Mouse (Mus musculus) embryonic facial prominence, embryonic 14.5 days (tissue): ENCODE data around the gene Slc24a3. TPM values are rescaled to one million over a fixed set of nuclear protein-coding genes. Genes with fewer than 3 reads are reported as not detected.

ENCODE experiments used
- ATAC-seq: fragments of 200-750 bp; cut with Nextera tagmentation; 2 replicates; pipeline ENCODE4 v1.8.0; 2017; ENCODE audit warnings: low read depth, moderate number of reproducible peaks, moderate TSS enrichment
- DNase-seq: peaks from one replicate; pipeline ENCODE4 v3.0.0-alpha.2; 2015; ENCODE audit warnings: low spot score
- H3K27ac ChIP-seq: fragments of 300-500 bp; sonication (generic); replicated peaks from 2 replicates; pipeline ENCODE4 v1.5.1; 2014; ENCODE audit warnings: low read depth, mild to moderate bottlenecking, low read length, moderate library complexity
- H3K27me3 ChIP-seq: fragments of 300-500 bp; sonication (generic); replicated peaks from 2 replicates; pipeline ENCODE4 v1.6.1; 2014; ENCODE audit warnings: low read length; ENCODE audit not compliant: control insufficient read depth, insufficient read depth
- H3K36me3 ChIP-seq: fragments of 300-500 bp; sonication (generic); 2 replicates; pipeline ENCODE4 v1.6.1; 2014; ENCODE audit warnings: low read length, mixed read lengths; ENCODE audit not compliant: control insufficient read depth, insufficient read depth
- H3K4me1 ChIP-seq: fragments of 300-500 bp; sonication (generic); 2 replicates; pipeline ENCODE4 v1.6.1; 2014; ENCODE audit warnings: antibody characterized with exemption, low read length; ENCODE audit not compliant: control insufficient read depth, insufficient read depth
- H3K4me2 ChIP-seq: fragments of 300-500 bp; sonication (generic); 2 replicates; pipeline ENCODE4 v1.6.1; 2014; ENCODE audit warnings: low read depth, mild to moderate bottlenecking, low read length, moderate library complexity, mixed read lengths
- H3K4me3 ChIP-seq: fragments of 300-500 bp; sonication (generic); 2 replicates; pipeline ENCODE4 v1.5.1; 2014; ENCODE audit warnings: low read depth, mild to moderate bottlenecking, low read length
- H3K9ac ChIP-seq: fragments of 300-500 bp; sonication (generic); 2 replicates; pipeline ENCODE4 v1.6.1; 2014; ENCODE audit warnings: low read depth, mild to moderate bottlenecking, low read length, moderate library complexity, mixed read lengths
- H3K9me3 ChIP-seq: fragments of 300-500 bp; sonication (generic); 2 replicates; pipeline ENCODE4 v1.6.1; 2016; ENCODE audit warnings: low read length; ENCODE audit not compliant: control insufficient read depth
- WGBS: fragments of 180-500 bp; shearing (Covaris S2); extraction: QIAGEN DNeasy Blood & Tissue Kit; methylation state at CpG from one replicate; pipeline ENCODE4 v1.1.7; 2014; 5-methylcytosine and 5-hydroxymethylcytosine counted together
- polyA plus RNA-seq: library from polyadenylated mRNA; unstranded; fragments of >200 nt; fragmentation: Nextera tagmentation; extraction: Ambion mirVana; gene quantifications from 2 replicates; pipeline ENCODE4 v1.2.1, GENCODE M21; 2014

Gene Slc24a3
- polyA plus RNA-seq, 1 experiment from 2014 or later = 6.4 TPM

DNA sequence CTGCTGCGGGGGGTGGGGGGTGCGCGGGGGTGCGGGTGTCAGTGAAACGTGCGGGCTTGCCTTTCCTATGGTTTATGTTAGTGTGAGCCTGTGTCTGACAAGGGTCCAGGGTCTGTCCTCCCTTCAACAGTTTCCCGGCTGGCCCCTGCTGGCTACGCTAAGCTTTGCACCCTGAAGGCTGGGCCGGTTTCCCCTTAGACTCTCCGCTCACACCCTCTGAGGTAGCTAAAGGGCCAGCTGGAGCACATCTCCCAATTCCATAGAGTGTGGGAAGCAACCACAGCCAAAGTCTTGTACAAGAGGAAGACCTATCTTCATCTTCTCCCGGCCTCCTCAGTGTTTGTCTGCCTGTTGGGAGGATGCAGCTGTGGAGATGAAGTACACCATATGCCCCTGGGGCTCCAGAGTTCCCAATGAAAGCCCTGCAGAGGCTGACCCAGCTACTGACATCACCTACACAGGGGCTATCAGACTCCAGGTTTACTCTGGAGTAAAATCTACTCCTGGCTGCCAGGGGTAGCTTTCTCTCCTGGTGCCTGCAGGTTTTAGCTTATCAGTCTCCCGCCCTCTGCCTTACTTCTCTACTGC lies 487.9 kb downstream of the Slc24a3 start:
- Histone ChIP-seq H3K36me3 (no peaks in the 10 kb centered on the region), H3K27me3 (no peaks in the 10 kb centered on the region), H3K27ac (no peak overlapping the region), H3K4me2 (no peak overlapping the region), H3K4me3 (no peak overlapping the region), H3K9me3 (no peaks in the 10 kb centered on the region), H3K9ac (no peak overlapping the region), H3K4me1 (no peaks in the 10 kb centered on the region)
- no peak for DNase-seq
- ATAC-seq = 0 out of 2 replicates have a peak, but pooled peaks have one; percentile 53
- 37% methylated on average over 12 of the region's 12 CpGs for WGBS

DNA sequence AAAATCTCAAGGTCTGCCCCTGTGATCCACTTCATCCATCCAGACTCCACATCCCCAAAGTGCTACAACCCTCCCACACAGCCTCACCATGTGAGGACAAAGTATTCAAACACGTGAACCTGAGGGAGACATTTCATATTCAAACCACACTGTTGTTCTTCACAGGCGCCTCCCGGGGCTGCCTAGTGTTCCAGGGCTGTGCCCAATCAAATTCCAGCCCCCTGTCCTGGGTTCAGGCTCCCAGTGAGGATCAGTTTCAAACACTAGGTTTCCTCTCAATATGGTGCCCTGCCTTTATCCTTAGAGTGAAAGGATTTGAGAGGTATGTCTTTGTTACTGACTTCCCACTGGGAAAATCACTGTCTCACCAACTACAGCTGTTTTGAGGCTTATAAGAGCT lies 488.6 kb downstream of the Slc24a3 start:
- H3K4me2 ChIP-seq = no peak overlapping the region
- H3K36me3 ChIP-seq = no peaks in the 10 kb centered on the region
- ATAC-seq (no peak), DNase-seq (no peak)
- no peaks in the 10 kb centered on the region for H3K9me3 ChIP-seq
- H3K27me3 ChIP-seq = no peaks in the 10 kb centered on the region
- WGBS = 50% methylated on average over 3 of the region's 3 CpGs
- H3K27ac ChIP-seq = no peak overlapping the region
- no peaks in the 10 kb centered on the region for H3K4me1 ChIP-seq
- H3K4me3 ChIP-seq = no peak overlapping the region
- no peak overlapping the region for H3K9ac ChIP-seq

DNA sequence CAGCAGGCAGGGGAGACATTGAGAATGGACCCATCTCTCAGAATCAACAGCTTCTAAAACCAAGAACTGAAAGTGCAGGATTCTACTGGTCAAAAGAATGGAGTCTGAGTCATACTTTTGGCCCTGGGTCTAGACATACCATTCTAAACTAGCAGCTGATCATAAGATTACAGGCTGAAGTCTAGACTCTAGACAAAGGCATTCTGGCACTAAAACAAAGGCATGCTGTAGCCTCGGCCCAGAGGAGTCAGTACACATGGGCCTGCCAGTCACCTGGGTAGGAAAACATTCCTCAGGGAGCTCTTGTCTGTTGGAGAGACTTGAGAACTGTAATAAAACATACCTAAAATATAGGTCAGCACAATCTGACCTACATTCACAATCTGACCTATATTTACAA lies 489.2 kb downstream of the Slc24a3 start:
- Histone ChIP-seq H3K27ac (no peak overlapping the region), H3K4me2 (no peak overlapping the region), H3K4me3 (no peak overlapping the region), H3K9me3 (no peaks in the 10 kb centered on the region), H3K27me3 (no peaks in the 10 kb centered on the region), H3K36me3 (no peaks in the 10 kb centered on the region), H3K4me1 (no peaks in the 10 kb centered on the region), H3K9ac (no peak overlapping the region)
- 24% methylated on average over 1 of the region's 1 CpGs for WGBS
- ATAC-seq (no peak), DNase-seq (no peak)

DNA sequence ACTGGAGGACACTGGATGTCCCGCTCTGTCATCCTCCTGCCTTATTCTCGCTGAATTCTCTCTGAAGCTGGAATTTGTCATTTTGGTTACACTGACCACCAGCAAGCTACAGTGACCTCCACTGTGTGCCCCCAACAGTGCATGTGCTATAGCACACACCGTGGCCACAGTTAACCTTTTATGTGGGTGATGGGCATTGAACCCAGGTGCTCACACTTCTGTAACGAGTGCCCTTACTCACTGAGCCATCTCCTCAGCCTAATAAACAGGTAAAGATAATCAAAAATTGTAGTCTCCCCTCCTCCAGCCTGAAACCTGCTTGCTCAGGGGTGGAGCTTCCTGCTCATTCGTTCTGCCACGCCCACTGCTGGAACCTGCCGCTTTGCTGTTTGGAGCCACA lies 493.7 kb downstream of the Slc24a3 start:
- Histone ChIP-seq H3K27me3 (no peaks in the 10 kb centered on the region), H3K9me3 (no peaks in the 10 kb centered on the region), H3K4me1 (no peaks in the 10 kb centered on the region), H3K4me3 (no peak overlapping the region), H3K27ac (no peak overlapping the region), H3K4me2 (no peak overlapping the region), H3K9ac (no peak overlapping the region), H3K36me3 (no peaks in the 10 kb centered on the region)
- WGBS = 74% methylated on average over 6 of the region's 7 CpGs
- no peak for ATAC-seq
- DNase-seq = no peak

- Histone ChIP-seq H3K27me3 (no peaks in the 10 kb centered on the region), H3K27ac (no peak overlapping the region), H3K9me3 (no peaks in the 10 kb centered on the region), H3K9ac (no peak overlapping the region), H3K4me1 (no peaks in the 10 kb centered on the region), H3K4me2 (no peak overlapping the region), H3K36me3 (no peaks in the 10 kb centered on the region), H3K4me3 (no peak overlapping the region)
- 79% methylated on average over 7 of the region's 7 CpGs for WGBS
- DNase-seq (no peak), ATAC-seq (no peak)
These were observed 496.3 kb downstream of the Slc24a3 start for GRCm38 (mm10) chr2:145663899-145664298.

DNA sequence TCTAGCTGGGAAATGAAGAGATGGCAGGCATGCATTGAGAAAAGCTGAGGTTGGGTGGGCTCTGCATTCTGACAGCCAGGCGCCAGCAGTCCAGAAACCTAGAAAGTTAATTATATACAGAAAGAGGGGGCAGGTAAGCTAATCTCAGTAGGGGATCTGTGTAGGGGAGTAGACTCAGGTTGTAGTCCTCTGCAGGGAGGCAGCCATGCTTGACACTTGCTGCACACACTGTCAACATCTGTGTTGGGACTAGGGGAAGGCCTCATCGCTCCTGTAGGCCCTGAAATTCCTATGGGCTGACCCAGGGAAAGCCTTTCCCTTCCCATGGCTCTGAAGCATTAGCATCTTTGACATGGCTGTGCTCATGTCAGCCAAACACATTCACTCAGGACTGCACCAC lies 496.8 kb downstream of the Slc24a3 start:
- Histone ChIP-seq H3K4me3 (no peak overlapping the region), H3K9me3 (no peaks in the 10 kb centered on the region), H3K27ac (no peak overlapping the region), H3K4me2 (no peak overlapping the region), H3K9ac (no peak overlapping the region), H3K27me3 (no peaks in the 10 kb centered on the region), H3K4me1 (no peaks in the 10 kb centered on the region), H3K36me3 (no peaks in the 10 kb centered on the region)
- ATAC-seq (no peak), DNase-seq (no peak)
- WGBS = 51% methylated on average over 2 of the region's 2 CpGs

DNA sequence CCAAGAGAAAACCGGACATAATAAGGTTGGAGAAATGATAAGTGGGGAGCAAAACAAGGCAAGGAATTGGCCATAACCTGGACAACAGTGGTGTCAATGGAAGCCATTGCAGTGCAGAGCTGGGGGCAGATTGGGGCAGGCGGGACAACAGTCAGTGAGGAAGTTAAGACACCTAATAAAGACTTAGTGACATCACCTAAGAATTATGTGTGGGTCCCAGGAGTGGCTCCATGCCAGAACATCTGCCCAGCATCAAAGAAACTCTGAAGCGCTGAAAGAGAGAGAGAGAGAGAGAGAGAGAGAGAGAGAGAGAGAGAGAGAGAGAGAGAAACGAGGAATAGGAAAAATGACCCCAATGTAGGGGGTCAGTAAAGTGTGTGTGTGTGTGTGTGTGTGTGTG lies 500.6 kb downstream of the Slc24a3 start:
- no peak for ATAC-seq
- 60% methylated on average over 4 of the region's 4 CpGs for WGBS
- Histone ChIP-seq H3K36me3 (no peaks in the 10 kb centered on the region), H3K4me3 (no peak overlapping the region), H3K9me3 (no peaks in the 10 kb centered on the region), H3K4me1 (no peaks in the 10 kb centered on the region), H3K27me3 (no peaks in the 10 kb centered on the region), H3K27ac (no peak overlapping the region), H3K4me2 (no peak overlapping the region), H3K9ac (no peak overlapping the region)
- no peak for DNase-seq

DNA sequence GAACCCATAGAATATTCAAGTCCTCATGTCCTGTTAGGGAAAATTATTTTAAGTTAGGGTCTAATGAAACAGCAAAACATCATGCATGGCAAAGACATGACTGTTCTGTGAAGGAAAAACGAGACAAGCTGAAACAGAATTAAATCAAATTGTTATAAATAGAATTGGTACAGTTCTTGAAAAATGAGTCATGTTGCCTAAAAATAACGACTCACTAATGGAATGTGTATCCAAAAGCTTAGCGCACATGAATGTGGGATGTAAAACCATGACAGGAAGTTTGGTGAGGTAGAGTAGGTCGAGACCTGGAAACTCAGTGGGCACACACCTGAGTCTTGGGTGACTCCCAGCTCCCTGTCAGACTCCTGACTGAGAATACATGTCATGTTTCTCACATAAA lies 502.6 kb downstream of the Slc24a3 start:
- Histone ChIP-seq H3K4me2 (no peak overlapping the region), H3K9ac (no peak overlapping the region), H3K4me3 (no peak overlapping the region), H3K27ac (no peak overlapping the region), H3K9me3 (no peaks in the 10 kb centered on the region), H3K36me3 (no peaks in the 10 kb centered on the region), H3K27me3 (no peaks in the 10 kb centered on the region), H3K4me1 (peaks cover 9% of the 10 kb centered on the region; the same call in 1 of the 2 replicates)
- WGBS = 76% methylated on average over 4 of the region's 4 CpGs
- ATAC-seq (no peak), DNase-seq (no peak)

GRCm38 (mm10) chr2:145674496-145675141 lies 507.1 kb downstream of the Slc24a3 start:
- Histone ChIP-seq H3K27ac (peak overlapping the region; percentile 69), H3K9me3 (no peaks in the 10 kb centered on the region), H3K9ac (peak overlapping the region; percentile 73), H3K4me3 (peak overlapping the region; percentile 60), H3K4me1 (peaks cover 24% of the 10 kb centered on the region; the same call in 1 of the 2 replicates), H3K36me3 (no peaks in the 10 kb centered on the region), H3K4me2 (peak overlapping the region; percentile 89), H3K27me3 (no peaks in the 10 kb centered on the region)
- ATAC-seq (peak; percentile 27), DNase-seq (peak; percentile 29)
- WGBS = 2% methylated on average over 19 of the region's 23 CpGs
